Mouse (Mus musculus) urinary bladder, postnatal 4 days (tissue): ENCODE results near the gene Rfc1.
"Not testable (repeated sequence)": the region's sequence is repeated elsewhere in the genome, so short reads cannot be mapped to it uniquely, and the experiment has no call there.

ENCODE experiments used
- DNase-seq, 2 experiments: peaks; one replicate each; pipeline ENCODE4 v3.0.0; 2021 to 2022; ENCODE audit warnings: low spot score in 2 of 2

Rfc1 gene

GRCm38 (mm10) chr5:65299623-65300022 lies 35.8 kb downstream of the Rfc1 start:
- DNase-seq, result not testable (repeated sequence)

DNA sequence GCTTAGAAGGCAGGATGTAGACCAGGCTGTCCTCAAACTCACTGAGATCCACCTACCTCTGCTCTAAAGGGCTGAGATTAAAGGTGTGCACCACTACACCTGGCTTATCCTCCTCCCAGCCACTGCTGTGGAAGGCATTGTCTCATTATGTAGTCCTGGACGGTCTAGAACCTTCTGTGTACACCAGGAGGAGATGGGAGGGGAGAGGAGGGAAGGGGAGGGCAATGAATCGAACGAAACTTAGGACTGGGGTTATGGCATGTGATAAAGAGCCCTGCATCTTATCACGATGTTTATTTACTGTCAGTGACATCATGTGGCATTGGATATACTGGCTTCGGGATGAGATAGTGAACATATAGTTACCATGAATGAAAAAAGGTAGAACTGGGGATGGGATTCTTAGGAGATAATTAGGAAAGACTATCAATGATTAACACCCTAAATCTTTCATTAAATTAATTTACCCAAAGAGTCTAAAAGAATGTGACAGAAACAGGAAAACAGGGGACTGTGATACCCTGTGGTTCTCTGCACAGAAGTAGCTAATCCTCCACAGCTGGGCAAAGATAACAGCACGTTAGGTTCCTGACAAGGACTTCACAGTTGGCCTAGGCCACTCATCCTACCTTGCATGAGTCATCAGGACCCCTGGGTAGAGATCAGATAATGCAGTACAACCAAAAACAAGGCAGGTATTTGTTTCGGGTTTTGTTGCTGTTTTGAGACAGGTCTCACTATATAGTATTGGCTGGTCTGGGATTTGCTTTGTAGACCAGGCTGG lies 37.1 kb downstream of the Rfc1 start:
- no peak for DNase-seq

- DNase-seq, result no peak
These were observed 41.2 kb downstream of the Rfc1 start for GRCm38 (mm10) chr5:65294270-65294669.

DNA sequence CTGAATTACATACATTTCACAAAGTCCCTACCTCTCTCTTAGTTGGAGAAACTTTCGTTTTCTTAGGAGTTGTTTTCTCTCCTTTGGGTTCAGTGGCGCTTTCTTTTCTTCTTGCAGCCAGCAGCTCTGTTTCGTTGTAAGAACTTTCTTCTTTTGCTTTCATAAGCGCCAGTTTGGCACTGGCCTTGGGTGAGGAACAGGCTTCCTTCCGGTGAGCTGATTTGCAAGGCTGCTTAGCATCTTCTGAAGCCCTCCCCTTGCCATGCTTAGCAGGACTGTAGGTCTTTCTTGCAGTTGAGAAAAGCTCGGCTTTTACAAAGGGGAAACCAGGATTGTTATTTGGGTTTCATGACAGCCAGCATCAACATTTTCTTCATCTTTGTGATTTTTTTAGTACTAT lies 41.8 kb downstream of the Rfc1 start:
- no peak for DNase-seq

GRCm38 (mm10) chr5:65289009-65289408 lies 46.5 kb downstream of the Rfc1 start:
- not testable (repeated sequence) for DNase-seq

DNA sequence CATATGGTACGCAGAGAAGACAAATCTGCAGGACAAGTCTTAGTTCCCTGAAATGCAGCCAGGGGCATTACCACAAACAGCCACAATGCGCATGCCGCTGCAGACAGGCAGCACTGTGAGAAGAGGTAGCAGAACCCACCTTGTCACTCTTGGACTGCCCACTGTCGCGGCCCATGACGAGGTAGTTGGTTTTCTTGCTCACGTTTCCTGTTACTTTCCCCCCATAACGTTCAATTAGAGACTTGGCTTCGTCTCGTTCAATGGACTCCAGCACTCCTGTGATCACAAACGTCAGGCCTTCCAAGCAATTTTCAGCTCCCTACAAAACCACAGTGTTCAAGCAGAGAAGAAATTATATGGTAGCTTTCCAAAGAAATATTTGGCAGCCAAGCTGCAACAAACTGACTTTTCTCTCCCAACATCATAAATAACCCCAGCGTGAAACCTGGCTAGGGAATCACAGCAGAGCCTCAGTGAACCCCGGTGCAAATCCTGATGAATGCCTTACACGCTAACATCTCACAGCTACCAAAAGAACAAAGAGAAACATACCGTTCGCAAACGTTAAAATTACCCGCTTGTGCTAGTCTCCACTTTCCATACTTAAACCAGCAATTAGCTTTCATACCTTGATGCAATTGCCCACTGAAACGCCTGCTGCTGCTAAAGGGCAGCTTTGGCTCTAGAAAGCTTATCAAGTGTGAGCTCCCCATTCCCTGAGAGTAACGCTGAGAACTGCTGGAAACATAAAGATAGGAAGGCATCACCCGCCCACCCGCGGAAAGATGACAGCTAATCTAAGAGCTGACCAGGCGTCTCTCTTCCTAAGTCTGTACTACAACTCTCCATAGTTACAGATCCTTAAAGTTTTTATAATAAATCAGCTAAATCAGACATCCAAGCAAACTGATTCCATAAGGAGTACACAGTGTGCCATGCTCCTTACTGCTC lies 47.4 kb downstream of the Rfc1 start:
- no peak for DNase-seq

DNA sequence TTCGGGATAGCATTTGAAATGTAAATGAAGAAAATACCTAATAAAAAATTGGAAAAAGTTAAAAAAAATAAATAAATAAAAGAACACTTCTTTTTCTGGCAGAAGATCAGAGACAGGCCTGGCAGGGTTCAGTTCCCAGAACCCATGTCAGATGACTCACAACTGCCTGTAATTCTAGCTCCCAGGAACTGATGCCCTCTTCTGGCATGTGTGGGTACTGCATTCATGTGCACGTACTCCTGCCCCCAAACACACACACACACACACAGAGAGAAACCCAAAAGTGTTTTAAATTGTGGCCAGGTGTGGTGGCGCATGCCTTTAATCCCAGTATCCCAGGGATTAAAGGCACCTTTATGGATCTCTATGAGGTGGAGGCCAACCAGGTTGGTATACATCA lies 51.3 kb downstream of the Rfc1 start:
- DNase-seq, result no peak

GRCm38 (mm10) chr5:65281216-65281615 lies 54.3 kb downstream of the Rfc1 start:
- no peak for DNase-seq

GRCm38 (mm10) chr5:65279133-65279651 lies 56.3 kb downstream of the Rfc1 start:
- DNase-seq, result no peak

GRCm38 (mm10) chr5:65273966-65274365 lies 61.5 kb downstream of the Rfc1 start:
- no peak for DNase-seq

GRCm38 (mm10) chr5:65257910-65258505 lies 77.5 kb downstream of the Rfc1 start:
- DNase-seq, result no peak

- no peak for DNase-seq
These were observed 85.2 kb downstream of the Rfc1 start for GRCm38 (mm10) chr5:65250185-65250855.

DNA sequence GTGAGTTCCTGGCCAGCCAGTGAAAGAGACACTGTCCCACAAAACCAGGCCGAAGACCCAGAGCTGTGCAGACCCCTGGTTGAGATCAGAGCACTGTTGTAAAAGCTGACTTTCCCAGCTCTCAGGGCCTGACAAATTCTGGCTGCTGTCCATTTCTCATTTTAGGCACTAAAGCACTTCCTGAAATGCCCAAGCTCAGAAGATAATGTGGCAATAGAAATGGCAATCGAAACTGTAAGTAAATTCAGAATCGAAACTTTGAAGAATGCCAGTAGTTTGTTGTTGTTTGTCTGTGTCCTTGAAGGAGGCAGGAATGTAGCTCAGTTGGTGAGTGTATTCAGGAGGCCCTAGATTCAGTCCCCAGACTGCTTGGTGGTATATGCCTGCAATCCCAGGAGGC lies 88.2 kb downstream of the Rfc1 start:
- DNase-seq, result no peak

DNA sequence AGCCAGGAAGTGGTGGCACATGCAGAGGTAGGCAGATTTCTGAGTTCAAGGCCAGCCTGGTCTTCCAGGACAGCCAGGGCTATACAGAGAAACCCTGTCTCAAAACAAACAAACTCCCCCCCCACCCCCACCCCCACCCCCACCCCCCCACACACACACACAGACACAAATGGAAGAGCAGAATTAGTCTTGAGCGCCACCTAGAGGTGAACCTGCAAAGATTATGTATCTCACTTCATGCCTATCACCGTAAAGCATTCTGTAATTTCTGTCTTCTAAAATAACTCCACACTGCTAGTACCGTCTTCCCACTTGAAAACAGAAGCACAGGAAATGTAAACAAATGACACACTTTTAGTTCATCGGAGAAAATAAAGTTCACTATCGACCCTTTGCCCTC lies 92.7 kb downstream of the Rfc1 start:
- no peak for DNase-seq

GRCm38 (mm10) chr5:65231289-65232003 lies 104.0 kb downstream of the Rfc1 start:
- DNase-seq, result no peak

- DNase-seq, result no peak
These were observed 111.4 kb downstream of the Rfc1 start for GRCm38 (mm10) chr5:65224056-65224455.

DNA sequence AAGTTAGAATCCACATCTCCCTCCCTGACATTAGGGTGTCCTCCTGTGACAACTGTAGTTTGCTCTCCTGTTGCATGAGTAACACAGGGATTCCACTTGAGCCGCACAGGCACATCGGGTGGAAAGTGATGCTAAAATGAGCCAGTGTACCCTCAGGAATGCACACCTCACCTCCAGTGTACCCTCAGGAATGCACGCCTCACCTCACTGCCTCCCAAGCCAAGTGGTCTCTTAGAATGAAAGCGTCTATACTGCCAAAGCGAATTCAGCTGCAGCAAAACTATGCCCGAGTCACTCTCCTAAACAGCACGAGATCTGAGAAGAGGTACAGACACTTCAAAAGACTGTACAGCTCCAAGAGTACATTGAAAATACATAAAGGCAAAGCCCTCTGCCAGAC lies 114.4 kb downstream of the Rfc1 start:
- no peak for DNase-seq

GRCm38 (mm10) chr5:65217305-65218269 lies 117.9 kb downstream of the Rfc1 start:
- DNase-seq, result no peak

DNA sequence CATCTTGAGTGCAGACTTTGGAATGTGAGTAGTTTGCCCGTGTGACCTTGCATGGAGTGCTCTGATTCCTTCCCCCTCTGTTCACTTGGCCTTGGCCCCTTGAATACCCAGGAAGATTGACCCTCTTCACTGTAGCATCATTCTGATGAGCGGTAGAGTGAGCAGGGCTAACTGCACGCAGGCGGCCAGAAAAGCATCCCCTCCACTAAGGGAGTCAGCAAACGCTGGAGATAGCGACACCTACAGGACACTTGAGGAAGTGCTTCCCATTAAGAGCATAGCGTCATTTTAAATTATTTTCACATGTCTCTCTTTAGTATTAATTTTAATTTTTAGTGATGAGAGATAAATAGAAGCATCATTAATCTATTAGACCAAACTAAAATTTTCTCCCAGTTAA lies 122.1 kb downstream of the Rfc1 start:
- no peak for DNase-seq
